In the genomic region with DNA sequence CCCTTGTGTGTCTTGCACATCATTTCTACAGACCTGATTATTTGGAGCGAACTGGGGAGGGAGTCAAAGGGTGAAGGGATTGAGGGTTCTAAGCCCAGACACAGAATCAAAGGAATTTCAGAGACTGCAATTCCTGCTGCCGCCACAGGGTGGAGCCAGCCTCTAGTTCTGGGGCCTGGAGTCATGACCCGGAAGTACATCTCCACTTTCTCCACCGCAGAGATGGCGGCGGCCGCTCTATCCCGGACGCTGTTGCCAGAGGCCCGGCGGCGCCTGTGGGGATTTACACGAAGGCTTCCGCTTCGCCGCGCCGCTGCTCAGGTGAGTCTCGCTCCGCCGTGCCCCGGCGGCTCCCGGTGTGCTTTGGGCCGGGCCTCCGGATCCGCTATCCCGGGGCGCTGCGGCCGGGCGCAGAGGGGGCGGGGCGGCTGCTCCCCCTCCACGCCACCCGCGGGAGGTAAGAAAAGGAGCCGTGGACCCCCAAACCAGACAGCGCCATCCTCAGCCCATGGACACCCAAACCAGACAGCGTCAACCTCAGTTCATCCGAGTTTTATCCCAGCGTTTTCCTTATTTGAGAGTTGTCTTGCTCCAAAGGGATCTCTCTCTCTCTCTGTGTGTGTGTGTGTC, we compare ENCODE assay signal across 8 mouse cellular contexts. TPM values are rescaled to one million over a fixed set of nuclear protein-coding genes. Genes with fewer than 3 reads are reported as not detected.
DNase-seq lines count a peak whose midpoint lies in the region; ATAC-seq and TF ChIP-seq lines count a peak whose summit lies in the region.

A gene (plus strand): TSS at position 186 of the 630 bp plus-strand sequence.

- intact Hi-C loops in gastrocnemius, adult 2 months (cut with DNase I): loop anchor here (1.0 to 2.0 kb wide), 3 partner anchors 36 to 78 kb away; a partner anchor contains a TSS
- intact Hi-C loops in left cerebral cortex, adult 2 months (cut with DNase I): loop anchor here (1.0 to 10.0 kb wide), 5 partner anchors 50 to 780 kb away; no protein-coding TSS in a partner anchor

- peak; percentile 98 for TF ChIP-seq CTCF in gastrocnemius, adult 2 months (IDR thresholded peaks at IDR 0.05)
- peak; percentile 94 for TF ChIP-seq CTCF in hindbrain, postnatal 0 days (IDR thresholded peaks at IDR 0.05; ENCODE audit: low read depth)
- peak; percentile 98 for TF ChIP-seq CTCF in left cerebral cortex, adult 2 months (IDR thresholded peaks at IDR 0.05)

- H3K9ac ChIP-seq in hindbrain, postnatal 0 days (replicated peaks; ENCODE audit: low read length): peak within 1 kb of the TSS; percentile 87

- H3K9me3 ChIP-seq in hindbrain, postnatal 0 days (ENCODE audit: low read length): no peaks in the 10 kb centered on the region

- WGBS in hindbrain, postnatal 0 days: under 1% methylated on average over 42 of the region's 42 CpGs

- peak; percentile 90 for ATAC-seq in hindbrain, postnatal 0 days
- peak; percentile 96 for ATAC-seq in megakaryocyte, adult 5-6 weeks (ENCODE audit: poor library complexity, severe bottlenecking)

- H3K4me3 ChIP-seq in gastrocnemius, adult 2 months: peak within 1 kb of the TSS; percentile 92
- H3K4me3 ChIP-seq in hindbrain, postnatal 0 days (ENCODE audit: low read length): peak within 1 kb of the TSS; percentile 97
- peak within 1 kb of the TSS; percentile 94 for H3K4me3 ChIP-seq in left cerebral cortex, adult 2 months

- H3K27ac ChIP-seq in gastrocnemius, adult 2 months: peak within 1 kb of the TSS; percentile 95
- peak within 1 kb of the TSS; percentile 86 for H3K27ac ChIP-seq in hindbrain, postnatal 0 days
- H3K27ac ChIP-seq in left cerebral cortex, adult 2 months: peak within 1 kb of the TSS; percentile 85

- peaks cover 26% of the 10 kb centered on the region for H3K36me3 ChIP-seq in hindbrain, postnatal 0 days (ENCODE audit: insufficient read depth, low read length)

- H3K4me1 ChIP-seq in hindbrain, postnatal 0 days (ENCODE audit: insufficient read depth, low read length): peaks cover 17% of the 10 kb centered on the region; the same call in 1 of the 2 replicates

- peak; percentile 71 for DNase-seq in WW6 (ENCODE audit: low read depth, low spot score)
- DNase-seq in cerebellum, postnatal 4 days (ENCODE audit: low spot score in 2 of 2): peak; percentile 82 to 92
- peak; percentile 88 for DNase-seq in gastrocnemius, adult 2 months
- DNase-seq in hindbrain, postnatal 0 days (ENCODE audit: low spot score): peak; percentile 94
- DNase-seq in left cerebral cortex, adult 2 months (ENCODE audit: extremely low spot score in 1 of 2, low spot score in 2 of 2): peak; percentile 85 to 88
- peak; percentile 93 to 95 for DNase-seq in right cerebral cortex, adult 2 months (ENCODE audit: low spot score in 2 of 2)
- peak; percentile 86 for DNase-seq in urinary bladder, postnatal 14 days (ENCODE audit: low spot score)

- peak within 1 kb of the TSS; percentile 86 for H3K4me2 ChIP-seq in hindbrain, postnatal 0 days (ENCODE audit: low read depth, low read length)

- H3K27me3 ChIP-seq in hindbrain, postnatal 0 days (ENCODE audit: insufficient read depth, low read length): no peaks in the 10 kb centered on the region

RNA-seq across cellular contexts. Expression of the gene that starts here (rescaled TPM):
- total RNA-seq in gastrocnemius, adult 2 months (2021): 100 to 1,000 TPM in 1 of 2 experiments, 10 to 100 TPM in 1; 90.8 to 122 TPM
- total RNA-seq in hindbrain, postnatal 0 days (2014; rRNA removed): 58.9 and 128 TPM in 2 replicates
- 64.9 and 65.2 TPM in 2 replicates for polyA plus RNA-seq in hindbrain, postnatal 0 days (2015; fragmentation: Nextera tagmentation; extraction: Ambion mirVana)
- total RNA-seq in left cerebral cortex, adult 2 months (2021): 10 to 100 TPM; 66.8 to 68.7 TPM
- total RNA-seq in megakaryocyte, adult 5-6 weeks (2015): 57.5 and 62.6 TPM in 2 replicates
- total RNA-seq in megakaryocyte, adult 5-6 weeks (2017): 64.2 and 65.4 TPM in 2 replicates

Comparison
In these comparisons a context has a peak if more than half of its experiments do, and no peak if none do; other contexts are left out.
1. Peak in every context shown above with its lines: DNase-seq, ATAC-seq, H3K4me3 ChIP-seq and H3K27ac ChIP-seq.